Mouse (Mus musculus) heart, embryonic 15.5 days (tissue): ENCODE measurements at regions not wholly inside any gene's neighbourhood (a gene's known extent, or its start where the extent isn't known, plus 50 kb on each side); places are given as distances from the start of the nearest gene placed in this dataset.

Experiments
- ATAC-seq: fragments of 200-750 bp; cut with Nextera tagmentation; replicated peaks from 2 replicates; pipeline ENCODE4 v1.8.0; 2017; ENCODE audit warnings: low read depth, moderate TSS enrichment; ENCODE audit not compliant: insufficient number of reproducible peaks, insufficient read depth, low FRiP score
- H3K27ac ChIP-seq: fragments of 300-500 bp; sonication (generic); 2 replicates; pipeline ENCODE4 v1.5.1; 2015; ENCODE audit warnings: mild to moderate bottlenecking, inconsistent platforms
- H3K27me3 ChIP-seq: fragments of 300-500 bp; sonication (generic); 2 replicates; pipeline ENCODE4 v1.6.1; 2015; ENCODE audit warnings: inconsistent platforms
- H3K36me3 ChIP-seq: fragments of 300-500 bp; sonication (generic); 2 replicates; pipeline ENCODE4 v1.6.1; 2015; ENCODE audit warnings: mild to moderate bottlenecking, inconsistent platforms
- H3K4me1 ChIP-seq: fragments of 300-500 bp; sonication (generic); replicated peaks from 2 replicates; pipeline ENCODE4 v1.6.1; 2015; ENCODE audit warnings: inconsistent platforms
- H3K4me2 ChIP-seq: fragments of 300-500 bp; sonication (generic); 2 replicates; pipeline ENCODE4 v1.6.1; 2015; ENCODE audit warnings: inconsistent platforms, mild to moderate bottlenecking, moderate library complexity
- H3K4me3 ChIP-seq: fragments of 300-500 bp; sonication (generic); 2 replicates; pipeline ENCODE4 v1.5.1; 2015; ENCODE audit warnings: mild to moderate bottlenecking, inconsistent platforms
- H3K9ac ChIP-seq: fragments of 300-500 bp; sonication (generic); 2 replicates; pipeline ENCODE4 v1.6.1; 2015; ENCODE audit warnings: mild to moderate bottlenecking, inconsistent platforms
- H3K9me3 ChIP-seq: fragments of 300-500 bp; sonication (generic); replicated peaks from 2 replicates; pipeline ENCODE4 v1.6.1; 2016; ENCODE audit warnings: inconsistent platforms
- WGBS: fragments of 180-500 bp; shearing (Covaris S2); methylation state at CpG from one replicate; pipeline ENCODE4 v1.1.7; 2015; ENCODE audit warnings: mixed read lengths; 5-methylcytosine and 5-hydroxymethylcytosine counted together

DNA sequence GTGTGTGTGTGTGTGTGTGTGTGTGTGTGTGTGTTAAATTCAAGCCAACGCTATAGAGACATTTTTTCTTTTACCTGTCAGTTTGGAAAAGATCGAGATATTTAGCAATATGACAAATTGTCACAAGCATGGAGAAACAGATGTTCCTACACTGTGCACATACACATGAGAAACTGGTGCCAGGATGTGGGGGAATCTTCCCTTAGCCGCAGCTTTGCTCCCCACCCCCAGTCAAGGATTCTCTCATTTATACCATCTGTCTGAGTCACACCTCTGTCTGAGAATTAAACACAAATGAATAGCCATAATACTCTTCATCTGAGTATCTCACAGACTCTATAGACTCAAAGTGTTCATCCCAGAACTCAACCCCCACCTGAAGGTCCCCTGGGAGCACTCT, 159.9 kb downstream of the Ibtk start:
- no peak overlapping the region for H3K4me3 ChIP-seq
- no peak overlapping the region for H3K4me2 ChIP-seq
- no peak overlapping the region for H3K9ac ChIP-seq
- H3K27ac ChIP-seq, result no peak overlapping the region
- 77% methylated on average over 3 of the region's 3 CpGs for WGBS
- peaks cover 6% of the 10 kb centered on the region for H3K4me1 ChIP-seq
- H3K9me3 ChIP-seq, result no peaks in the 10 kb centered on the region
- no peaks in the 10 kb centered on the region for H3K36me3 ChIP-seq
- no peak for ATAC-seq
- no peaks in the 10 kb centered on the region for H3K27me3 ChIP-seq

DNA sequence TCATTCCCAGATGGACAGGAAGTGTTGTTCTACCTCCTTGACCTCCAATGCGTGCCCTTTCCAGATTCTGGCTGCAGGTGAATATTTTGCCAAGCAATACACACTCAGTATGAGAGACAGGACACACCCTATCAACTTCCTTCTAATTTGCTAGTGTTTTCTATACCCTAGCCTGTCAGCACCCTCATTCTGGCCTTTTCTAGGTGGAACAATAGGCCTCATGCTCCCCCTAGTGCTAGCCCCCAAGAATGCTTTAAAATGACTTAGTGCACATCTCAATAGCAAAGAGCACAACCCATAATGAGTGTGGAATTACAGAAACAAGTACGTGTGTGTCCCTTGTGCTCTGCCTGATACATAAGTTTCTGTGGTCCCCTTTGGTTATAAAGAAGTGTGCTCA, 161.1 kb downstream of the Ibtk start:
- 38% methylated on average over 2 of the region's 2 CpGs for WGBS
- Histone ChIP-seq H3K27ac (no peak overlapping the region), H3K4me2 (no peak overlapping the region), H3K27me3 (no peaks in the 10 kb centered on the region), H3K4me3 (no peak overlapping the region), H3K9me3 (no peaks in the 10 kb centered on the region), H3K9ac (no peak overlapping the region), H3K36me3 (no peaks in the 10 kb centered on the region), H3K4me1 (peaks cover 6% of the 10 kb centered on the region)
- no peak; the same call in 1 of the 2 replicates for ATAC-seq

DNA sequence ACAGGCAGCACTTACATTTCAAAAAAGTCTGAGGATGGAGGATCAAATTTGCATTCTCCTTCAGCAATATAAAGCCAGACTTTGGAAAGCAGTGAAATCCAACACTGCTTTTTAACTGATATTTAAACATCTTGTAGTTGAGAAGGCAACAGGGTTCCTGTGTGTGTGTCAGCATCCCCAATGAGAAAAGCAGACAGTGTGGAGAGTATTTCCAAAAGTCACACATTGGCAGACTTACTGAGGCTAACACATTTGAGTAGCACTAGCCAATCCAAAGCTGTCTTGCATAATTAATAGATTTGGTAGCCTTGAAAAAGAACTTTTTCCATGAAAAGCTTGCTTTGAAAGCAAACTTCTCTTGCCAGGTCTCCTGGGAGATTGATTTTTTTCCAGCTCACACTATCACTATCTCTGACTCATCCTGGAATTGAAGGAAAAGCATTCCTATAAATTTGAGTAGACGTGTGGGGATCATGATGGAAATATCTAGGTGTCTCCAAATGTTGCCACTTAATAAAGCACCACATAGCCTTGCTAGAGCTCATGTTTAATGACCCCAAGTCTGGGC, 168.0 kb downstream of the Ibtk start:
- no peak overlapping the region for H3K4me2 ChIP-seq
- H3K9ac ChIP-seq, result no peak overlapping the region
- no peak overlapping the region for H3K27ac ChIP-seq
- H3K4me3 ChIP-seq, result no peak overlapping the region
- H3K27me3 ChIP-seq, result no peaks in the 10 kb centered on the region
- WGBS, result 54% methylated on average over 1 of the region's 1 CpGs
- H3K36me3 ChIP-seq, result no peaks in the 10 kb centered on the region
- no peak for ATAC-seq
- H3K9me3 ChIP-seq, result no peaks in the 10 kb centered on the region
- H3K4me1 ChIP-seq, result no peaks in the 10 kb centered on the region

DNA sequence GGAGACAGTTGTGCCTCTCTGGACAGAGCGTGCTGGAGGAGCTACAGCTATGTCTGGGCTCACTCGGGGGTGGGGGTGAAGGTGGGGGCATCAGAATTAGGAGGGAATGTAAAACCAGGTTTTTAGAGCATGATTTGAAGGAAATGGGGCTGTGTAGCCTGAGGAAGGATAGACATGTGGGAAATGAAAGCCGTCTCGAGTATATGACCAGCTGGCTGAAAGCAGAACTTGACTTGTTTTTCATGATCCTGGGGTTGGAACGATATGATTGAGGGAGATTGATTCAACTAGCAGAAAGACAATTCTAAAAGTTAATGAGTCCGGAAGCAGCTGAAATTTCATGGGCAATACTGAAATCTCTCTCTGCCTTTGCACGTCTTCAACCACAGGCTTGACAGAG, 171.3 kb downstream of the Ibtk start:
- H3K9me3 ChIP-seq, result no peaks in the 10 kb centered on the region
- H3K27me3 ChIP-seq, result no peaks in the 10 kb centered on the region
- ATAC-seq, result no peak
- H3K4me3 ChIP-seq, result no peak overlapping the region
- no peak overlapping the region for H3K27ac ChIP-seq
- no peaks in the 10 kb centered on the region for H3K36me3 ChIP-seq
- 88% methylated on average over 7 of the region's 7 CpGs for WGBS
- no peak overlapping the region for H3K4me2 ChIP-seq
- H3K4me1 ChIP-seq, result no peaks in the 10 kb centered on the region
- H3K9ac ChIP-seq, result no peak overlapping the region

DNA sequence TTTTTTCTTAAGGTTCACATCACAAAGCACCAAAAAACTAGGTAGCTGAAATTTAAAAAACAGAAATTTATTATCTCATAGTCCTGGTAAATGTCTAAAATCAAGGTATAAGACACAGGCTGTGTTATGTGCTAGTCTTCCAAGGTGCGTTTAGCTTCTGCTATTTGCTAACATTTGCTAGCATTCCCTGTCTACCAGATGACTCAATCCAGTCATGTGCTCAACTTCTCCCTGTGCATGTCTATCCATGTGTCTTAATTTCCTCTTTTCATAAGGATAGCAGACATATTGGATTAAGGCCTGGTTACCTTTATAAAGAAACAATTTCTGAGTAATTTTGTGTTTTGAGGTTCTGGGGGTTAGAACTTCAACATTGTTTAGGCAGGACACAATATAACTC, 171.8 kb downstream of the Ibtk start:
- Histone ChIP-seq H3K27me3 (no peaks in the 10 kb centered on the region), H3K4me2 (no peak overlapping the region), H3K36me3 (no peaks in the 10 kb centered on the region), H3K27ac (no peak overlapping the region), H3K9ac (no peak overlapping the region), H3K4me3 (no peak overlapping the region), H3K9me3 (no peaks in the 10 kb centered on the region), H3K4me1 (no peaks in the 10 kb centered on the region)
- ATAC-seq, result no peak
- 92% methylated on average over 1 of the region's 1 CpGs for WGBS

DNA sequence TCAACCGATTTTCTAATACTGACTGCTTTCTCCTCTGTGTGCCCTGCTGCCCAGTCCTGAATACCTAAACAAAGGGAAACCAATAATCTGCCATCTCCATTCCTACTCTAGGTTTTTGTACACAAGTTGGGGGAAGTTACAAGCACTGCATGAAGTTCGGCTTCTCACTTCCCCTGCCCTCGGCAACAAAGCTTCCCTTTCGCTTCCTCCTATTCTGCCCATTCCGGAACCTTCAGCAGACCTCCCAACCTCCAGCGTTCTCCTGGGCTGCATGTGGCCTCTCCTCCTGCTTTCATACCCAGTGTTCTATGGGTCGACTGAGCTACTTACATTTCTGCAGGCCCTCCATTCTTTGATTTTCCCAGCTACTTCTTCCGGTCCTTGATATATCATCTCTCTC, 180.3 kb downstream of the Ibtk start:
- no peak for ATAC-seq
- Histone ChIP-seq H3K4me2 (no peak overlapping the region), H3K9ac (no peak overlapping the region), H3K27me3 (no peaks in the 10 kb centered on the region), H3K9me3 (no peaks in the 10 kb centered on the region), H3K4me1 (no peaks in the 10 kb centered on the region), H3K36me3 (no peaks in the 10 kb centered on the region), H3K27ac (no peak overlapping the region), H3K4me3 (no peak overlapping the region)
- 73% methylated on average over 8 of the region's 8 CpGs for WGBS

DNA sequence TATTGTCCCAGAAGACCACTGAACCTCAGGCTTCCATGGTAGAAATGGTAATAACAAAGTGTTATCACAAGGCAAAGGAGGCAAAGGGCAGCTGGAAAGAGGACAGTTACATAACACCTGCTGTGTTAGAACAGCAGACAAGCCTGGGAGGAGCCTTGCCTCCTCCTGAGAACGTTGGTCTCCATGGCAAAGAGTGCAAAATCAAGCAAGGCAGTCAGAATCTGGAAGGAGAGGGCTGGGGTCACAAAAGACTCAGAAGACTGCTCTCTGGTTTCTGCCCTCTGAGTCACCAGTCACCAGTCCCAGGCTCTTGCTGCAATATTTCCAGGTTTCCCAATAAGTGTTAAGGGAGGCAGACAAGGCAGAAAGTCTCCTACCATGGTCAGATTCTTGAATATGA, 197.3 kb downstream of the Ibtk start:
- no peaks in the 10 kb centered on the region for H3K27me3 ChIP-seq
- ATAC-seq, result no peak
- H3K4me2 ChIP-seq, result no peak overlapping the region
- H3K36me3 ChIP-seq, result no peaks in the 10 kb centered on the region
- H3K4me3 ChIP-seq, result no peak overlapping the region
- no peaks in the 10 kb centered on the region for H3K9me3 ChIP-seq
- 40% methylated on average over 1 of the region's 1 CpGs for WGBS
- H3K4me1 ChIP-seq, result no peaks in the 10 kb centered on the region; the same call in 1 of the 2 replicates
- no peak overlapping the region for H3K27ac ChIP-seq
- H3K9ac ChIP-seq, result no peak overlapping the region

DNA sequence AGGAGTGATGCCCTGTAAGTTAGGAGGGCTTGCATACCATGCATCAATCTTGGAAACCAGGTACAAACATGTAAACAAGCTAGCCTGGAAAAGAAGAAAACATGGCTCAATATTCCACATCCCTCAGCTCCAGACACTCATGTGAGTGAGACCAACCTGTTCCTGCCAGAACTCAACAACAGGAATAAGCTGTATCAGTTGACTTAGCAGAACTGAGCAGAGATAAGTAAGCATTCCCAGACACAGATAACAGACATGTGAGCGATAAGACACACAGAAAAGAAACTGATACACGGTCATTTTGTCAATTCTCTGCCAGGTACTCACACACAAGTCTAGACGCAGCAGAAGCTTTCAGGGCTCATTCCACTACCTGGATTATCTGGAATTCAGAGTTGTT, 198.7 kb downstream of the Ibtk start:
- Histone ChIP-seq H3K27me3 (no peaks in the 10 kb centered on the region), H3K36me3 (no peaks in the 10 kb centered on the region), H3K27ac (no peak overlapping the region), H3K4me1 (no peaks in the 10 kb centered on the region; the same call in 1 of the 2 replicates), H3K4me3 (no peak overlapping the region), H3K9ac (no peak overlapping the region), H3K4me2 (no peak overlapping the region), H3K9me3 (no peaks in the 10 kb centered on the region)
- WGBS, result 30% methylated on average over 3 of the region's 3 CpGs
- no peak for ATAC-seq

DNA sequence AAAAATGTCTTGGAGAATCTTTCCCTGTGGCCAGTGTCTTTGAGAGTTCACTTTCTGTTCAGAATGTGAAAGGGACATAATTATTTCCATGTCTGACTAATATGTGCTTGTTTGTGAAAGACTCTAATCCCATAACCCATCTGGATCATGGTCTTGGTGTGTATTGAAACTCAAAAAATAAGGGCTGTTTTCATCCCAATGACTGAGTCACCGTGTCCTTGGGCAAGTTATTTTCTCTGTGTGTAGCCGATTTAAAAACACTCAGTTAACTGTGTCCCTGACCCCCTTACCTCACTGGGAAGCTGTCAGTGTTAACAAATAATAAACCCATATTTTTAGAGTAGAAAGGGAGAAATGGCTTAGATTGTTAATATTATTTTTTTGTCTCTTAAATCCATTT, 202.9 kb downstream of the Ibtk start:
- Histone ChIP-seq H3K4me1 (no peaks in the 10 kb centered on the region; the same call in 1 of the 2 replicates), H3K27me3 (no peaks in the 10 kb centered on the region), H3K9me3 (no peaks in the 10 kb centered on the region), H3K27ac (no peak overlapping the region), H3K36me3 (no peaks in the 10 kb centered on the region), H3K4me2 (no peak overlapping the region), H3K9ac (no peak overlapping the region), H3K4me3 (no peak overlapping the region)
- 81% methylated on average over 2 of the region's 2 CpGs for WGBS
- ATAC-seq, result no peak

DNA sequence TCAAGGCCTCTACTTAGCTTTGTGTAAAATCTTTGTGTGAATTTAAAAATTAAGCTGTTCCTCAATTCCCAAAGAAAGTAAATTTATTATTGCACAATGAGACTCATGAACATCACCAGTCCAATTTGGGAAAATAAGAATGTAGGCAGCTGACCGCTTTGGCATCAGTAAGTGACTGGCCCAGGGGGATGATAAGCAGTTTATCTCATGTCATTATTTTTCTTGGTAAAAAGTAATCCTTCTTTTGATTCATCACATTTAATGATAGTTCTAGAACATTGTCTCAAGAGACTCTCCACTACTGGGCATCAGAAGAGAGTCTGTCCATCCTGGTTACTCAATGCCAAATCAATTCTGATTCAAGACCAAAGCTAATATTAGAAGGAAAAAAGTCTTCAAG, 203.6 kb downstream of the Ibtk start:
- Histone ChIP-seq H3K4me1 (no peaks in the 10 kb centered on the region; the same call in 1 of the 2 replicates), H3K4me3 (no peak overlapping the region), H3K27ac (no peak overlapping the region), H3K4me2 (no peak overlapping the region), H3K9ac (no peak overlapping the region), H3K36me3 (no peaks in the 10 kb centered on the region), H3K27me3 (no peaks in the 10 kb centered on the region), H3K9me3 (no peaks in the 10 kb centered on the region)
- WGBS, result 77% methylated on average over 1 of the region's 1 CpGs
- no peak for ATAC-seq

DNA sequence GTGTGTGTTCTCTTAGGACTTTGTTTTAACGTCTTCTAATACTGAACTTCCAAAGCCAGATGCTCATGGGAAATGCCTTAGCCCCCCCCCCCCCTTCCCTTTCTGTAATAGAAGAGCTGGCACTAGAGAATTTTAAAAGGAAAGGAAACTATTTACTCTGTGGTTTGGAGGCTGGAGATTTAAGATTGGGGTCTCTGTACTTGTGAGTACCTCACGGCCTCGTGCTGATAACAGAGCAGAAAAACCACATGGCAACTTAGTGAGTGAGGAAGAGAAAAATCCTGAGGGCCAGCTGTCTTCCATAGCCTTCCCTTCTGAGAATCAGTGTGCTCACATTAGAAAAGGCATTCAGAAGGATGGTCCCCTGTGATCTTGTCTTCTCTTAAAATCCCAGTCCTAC, 210.6 kb downstream of the Ibtk start:
- no peaks in the 10 kb centered on the region for H3K36me3 ChIP-seq
- no peak for ATAC-seq
- H3K4me1 ChIP-seq, result no peaks in the 10 kb centered on the region
- H3K27ac ChIP-seq, result no peak overlapping the region
- H3K9me3 ChIP-seq, result no peaks in the 10 kb centered on the region
- no peak overlapping the region for H3K9ac ChIP-seq
- H3K27me3 ChIP-seq, result no peaks in the 10 kb centered on the region
- H3K4me2 ChIP-seq, result no peak overlapping the region
- WGBS, result 40% methylated on average over 3 of the region's 3 CpGs
- H3K4me3 ChIP-seq, result no peak overlapping the region

DNA sequence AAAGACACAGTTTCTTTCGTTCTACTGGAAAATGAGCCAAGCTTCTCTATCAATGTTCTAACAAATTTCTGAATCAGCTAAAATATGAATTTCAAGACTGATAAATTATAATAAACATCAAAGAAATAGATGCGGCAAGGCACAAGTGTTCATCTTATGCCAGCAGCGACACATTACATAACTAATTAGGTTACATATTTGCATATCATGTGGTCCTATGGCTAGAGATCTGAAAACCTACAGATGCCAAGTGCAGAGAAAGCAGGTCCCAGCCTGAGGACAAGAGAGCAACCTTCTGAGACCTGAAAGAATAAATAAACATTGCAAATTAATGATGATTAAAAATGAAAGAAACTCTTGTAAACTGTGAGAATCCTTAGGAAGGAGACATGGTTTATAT, 201.3 kb upstream of the Tent5a start:
- H3K36me3 ChIP-seq, result no peaks in the 10 kb centered on the region
- H3K27me3 ChIP-seq, result no peaks in the 10 kb centered on the region
- no peak overlapping the region for H3K4me2 ChIP-seq
- ATAC-seq, result no peak
- 81% methylated on average over 3 of the region's 3 CpGs for WGBS
- no peak overlapping the region for H3K9ac ChIP-seq
- H3K4me1 ChIP-seq, result no peaks in the 10 kb centered on the region
- no peak overlapping the region for H3K4me3 ChIP-seq
- H3K27ac ChIP-seq, result no peak overlapping the region
- H3K9me3 ChIP-seq, result no peaks in the 10 kb centered on the region
